Mouse (Mus musculus): ENCODE data around the gene Mms22l. TPM values are rescaled to one million over a fixed set of nuclear protein-coding genes. Genes with fewer than 3 reads are reported as not detected.

Mms22l gene
- polyA plus RNA-seq, 1 experiment from 2014 or later: 8.3 TPM

DNA sequence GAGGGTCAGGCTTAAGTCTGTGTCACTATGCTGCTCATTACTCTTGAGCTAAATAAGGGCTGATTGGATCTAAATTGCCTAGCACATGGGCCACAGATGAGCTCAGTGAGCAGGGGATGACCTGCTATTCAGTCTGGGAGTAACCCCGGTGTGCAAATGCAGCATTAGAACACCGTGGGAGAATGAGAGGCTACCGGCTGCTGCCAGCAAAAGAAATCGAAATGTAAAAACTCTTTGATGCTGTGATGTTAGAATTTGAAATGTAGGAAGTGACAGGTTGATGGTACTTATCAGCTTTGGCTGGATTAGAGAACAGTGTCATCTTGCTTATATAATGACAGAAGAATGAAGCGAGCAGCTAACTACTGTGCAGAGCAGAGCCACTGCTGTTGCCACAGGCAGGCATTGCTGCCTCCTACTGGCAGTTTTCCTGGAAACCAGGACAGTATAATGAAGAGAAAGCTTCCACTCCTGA, 48.5 kb downstream of the Mms22l start:
- 83% methylated on average over 5 of the region's 5 CpGs for WGBS (ENCODE audit: insufficient replicate concordance)
- Histone ChIP-seq H3K27ac (ENCODE audit: low read depth) (no peak overlapping the region), H3K4me1 (ENCODE audit: insufficient read depth) (0 out of 2 replicates have a peak, but pooled peaks cover 2% of the 10 kb centered on the region), H3K9ac (replicated peaks) (no peak overlapping the region), H3K9me3 (ENCODE audit: low read length) (no peaks in the 10 kb centered on the region), H3K4me3 (ENCODE audit: low read depth, low read length) (no peak overlapping the region), H3K27me3 (ENCODE audit: insufficient read depth, low read length) (no peaks in the 10 kb centered on the region), H3K36me3 (replicated peaks; ENCODE audit: insufficient read depth, low read length) (no peaks in the 10 kb centered on the region), H3K4me2 (ENCODE audit: low read depth, low read length) (no peak overlapping the region)
- TF ChIP-seq CTCF (IDR thresholded peaks at IDR 0.05; ENCODE audit: low read depth): peak; percentile 63
- TF ChIP-seq EP300 (IDR thresholded peaks at IDR 0.05; ENCODE audit: low read depth): no peak
- ATAC-seq: no peak
- no peak for DNase-seq

- H3K27me3 ChIP-seq (ENCODE audit: insufficient read depth, low read length): no peaks in the 10 kb centered on the region
- peak overlapping the region; percentile 11; the same call in 1 of the 2 replicates for H3K4me3 ChIP-seq (ENCODE audit: low read depth, low read length)
- no peak; the same call in 1 of the 2 replicates for ATAC-seq
- peak overlapping the region; percentile 54 for H3K4me2 ChIP-seq (ENCODE audit: low read depth, low read length)
- H3K9me3 ChIP-seq (ENCODE audit: low read length): no peaks in the 10 kb centered on the region
- DNase-seq: no peak
- no peak overlapping the region for H3K9ac ChIP-seq (replicated peaks)
- H3K36me3 ChIP-seq (replicated peaks; ENCODE audit: insufficient read depth, low read length): no peaks in the 10 kb centered on the region
- H3K4me1 ChIP-seq (ENCODE audit: insufficient read depth): 0 out of 2 replicates have a peak, but pooled peaks cover 4% of the 10 kb centered on the region
- no peak for TF ChIP-seq CTCF (IDR thresholded peaks at IDR 0.05; ENCODE audit: low read depth)
- no peak for TF ChIP-seq EP300 (IDR thresholded peaks at IDR 0.05; ENCODE audit: low read depth)
- 34% methylated on average over 6 of the region's 6 CpGs for WGBS (ENCODE audit: insufficient replicate concordance)
- H3K27ac ChIP-seq (ENCODE audit: low read depth): no peak overlapping the region
Observed at GRCm38 (mm10) chr4:24556116-24556820, 60.0 kb downstream of the Mms22l start.

DNA sequence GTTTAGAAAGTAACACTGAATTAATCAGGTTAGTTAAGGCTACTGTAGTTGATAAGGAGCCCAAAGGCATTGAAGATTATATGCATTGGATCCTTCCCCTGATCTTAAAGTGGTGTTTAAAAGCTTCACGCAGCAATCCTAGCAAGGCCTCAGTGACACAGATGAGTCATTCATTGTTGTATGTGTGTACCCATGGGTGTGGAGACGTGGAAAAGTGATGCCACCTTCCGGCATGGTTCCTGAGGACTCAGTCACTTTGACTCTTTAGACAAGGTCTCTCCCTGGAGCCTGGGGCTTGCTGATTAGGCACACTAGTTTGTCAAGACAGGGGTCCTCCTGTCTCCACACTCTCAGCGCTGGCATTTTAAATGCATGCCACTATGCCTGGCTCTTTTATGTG, 60.9 kb downstream of the Mms22l start:
- TF ChIP-seq CTCF (IDR thresholded peaks at IDR 0.05; ENCODE audit: low read depth) (no peak), EP300 (IDR thresholded peaks at IDR 0.05; ENCODE audit: low read depth) (no peak)
- no peak for ATAC-seq
- Histone ChIP-seq H3K9me3 (ENCODE audit: low read length) (no peaks in the 10 kb centered on the region), H3K9ac (replicated peaks) (no peak overlapping the region), H3K4me1 (ENCODE audit: insufficient read depth) (0 out of 2 replicates have a peak, but pooled peaks cover 4% of the 10 kb centered on the region), H3K4me2 (ENCODE audit: low read depth, low read length) (no peak overlapping the region), H3K4me3 (ENCODE audit: low read depth, low read length) (no peak overlapping the region), H3K36me3 (replicated peaks; ENCODE audit: insufficient read depth, low read length) (no peaks in the 10 kb centered on the region), H3K27me3 (ENCODE audit: insufficient read depth, low read length) (no peaks in the 10 kb centered on the region), H3K27ac (ENCODE audit: low read depth) (no peak overlapping the region)
- 74% methylated on average over 4 of the region's 4 CpGs for WGBS (ENCODE audit: insufficient replicate concordance)
- DNase-seq: no peak

GRCm38 (mm10) chr4:24568026-24568425, 71.8 kb downstream of the Mms22l start:
- 73% methylated on average over 6 of the region's 6 CpGs for WGBS (ENCODE audit: insufficient replicate concordance)
- Histone ChIP-seq H3K36me3 (replicated peaks; ENCODE audit: insufficient read depth, low read length) (no peaks in the 10 kb centered on the region), H3K4me3 (ENCODE audit: low read depth, low read length) (no peak overlapping the region), H3K4me2 (ENCODE audit: low read depth, low read length) (no peak overlapping the region), H3K9me3 (ENCODE audit: low read length) (no peaks in the 10 kb centered on the region), H3K9ac (replicated peaks) (no peak overlapping the region), H3K27me3 (ENCODE audit: insufficient read depth, low read length) (no peaks in the 10 kb centered on the region), H3K27ac (ENCODE audit: low read depth) (no peak overlapping the region), H3K4me1 (ENCODE audit: insufficient read depth) (no peaks in the 10 kb centered on the region)
- no peak for ATAC-seq
- no peak for DNase-seq
- TF ChIP-seq EP300 (IDR thresholded peaks at IDR 0.05; ENCODE audit: low read depth) (no peak), CTCF (IDR thresholded peaks at IDR 0.05; ENCODE audit: low read depth) (no peak)

DNA sequence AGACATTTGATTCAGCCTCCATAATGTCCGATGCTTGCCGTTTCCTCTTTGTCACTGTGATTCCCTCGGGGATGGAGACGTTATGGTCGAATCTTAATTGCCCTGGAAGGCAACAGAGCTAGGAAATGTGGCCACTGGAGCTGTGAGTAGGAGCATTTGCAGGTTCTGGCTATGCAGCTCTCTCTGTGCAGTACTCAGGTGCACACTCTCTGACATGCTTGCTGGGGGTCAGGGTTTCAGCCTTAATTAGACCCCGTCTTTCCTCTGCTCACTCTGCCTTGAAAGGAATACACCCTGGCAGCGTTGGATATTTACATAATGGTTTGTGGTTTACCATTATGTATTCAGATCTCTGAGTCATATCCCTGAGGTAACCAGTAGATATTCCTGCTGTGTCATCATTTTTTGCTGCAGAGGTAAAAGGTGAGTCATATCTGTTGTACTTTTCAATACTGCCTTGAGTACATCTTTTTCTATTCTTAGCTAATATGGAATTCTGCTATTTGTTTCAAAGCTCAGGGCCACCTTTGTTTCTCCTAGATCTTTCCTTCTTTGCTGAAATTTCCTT, 72.8 kb downstream of the Mms22l start:
- ATAC-seq (no peak), DNase-seq (no peak)
- WGBS (ENCODE audit: insufficient replicate concordance): 83% methylated on average over 7 of the region's 7 CpGs
- Histone ChIP-seq H3K4me2 (ENCODE audit: low read depth, low read length) (no peak overlapping the region), H3K4me1 (ENCODE audit: insufficient read depth) (no peaks in the 10 kb centered on the region), H3K36me3 (replicated peaks; ENCODE audit: insufficient read depth, low read length) (no peaks in the 10 kb centered on the region), H3K9ac (replicated peaks) (no peak overlapping the region), H3K9me3 (ENCODE audit: low read length) (no peaks in the 10 kb centered on the region), H3K27ac (ENCODE audit: low read depth) (no peak overlapping the region), H3K4me3 (ENCODE audit: low read depth, low read length) (no peak overlapping the region), H3K27me3 (ENCODE audit: insufficient read depth, low read length) (no peaks in the 10 kb centered on the region)
- TF ChIP-seq CTCF (IDR thresholded peaks at IDR 0.05; ENCODE audit: low read depth) (no peak), EP300 (IDR thresholded peaks at IDR 0.05; ENCODE audit: low read depth) (no peak)

DNA sequence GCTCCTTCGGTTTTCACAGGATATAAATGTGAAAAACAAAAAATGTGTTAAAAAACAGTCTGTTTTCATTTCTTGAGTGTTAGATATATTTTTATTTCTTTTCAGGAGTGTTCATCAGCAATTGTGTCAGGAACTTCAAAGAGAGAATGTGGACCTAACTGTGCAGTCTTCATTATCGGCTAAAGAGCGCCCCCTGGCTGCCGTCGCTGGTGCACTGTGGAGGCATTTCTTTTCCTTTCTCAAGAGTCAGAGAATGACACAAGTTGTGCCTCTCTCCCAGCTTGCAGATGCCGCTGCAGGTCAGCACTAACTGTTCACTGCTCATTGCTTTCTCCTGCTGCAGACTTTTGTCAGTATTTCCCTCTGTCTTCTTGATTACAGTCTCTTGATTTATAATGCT, 78.0 kb downstream of the Mms22l start:
- Histone ChIP-seq H3K9me3 (ENCODE audit: low read length) (no peaks in the 10 kb centered on the region), H3K4me3 (ENCODE audit: low read depth, low read length) (no peak overlapping the region), H3K4me1 (ENCODE audit: insufficient read depth) (no peaks in the 10 kb centered on the region), H3K36me3 (replicated peaks; ENCODE audit: insufficient read depth, low read length) (0 out of 2 replicates have a peak, but pooled peaks cover 2% of the 10 kb centered on the region), H3K4me2 (ENCODE audit: low read depth, low read length) (no peak overlapping the region), H3K27me3 (ENCODE audit: insufficient read depth, low read length) (no peaks in the 10 kb centered on the region), H3K9ac (replicated peaks) (no peak overlapping the region), H3K27ac (ENCODE audit: low read depth) (no peak overlapping the region)
- DNase-seq (peak; percentile 84), ATAC-seq (no peak)
- 25% methylated on average over 6 of the region's 6 CpGs for WGBS (ENCODE audit: insufficient replicate concordance)
- TF ChIP-seq EP300 (IDR thresholded peaks at IDR 0.05; ENCODE audit: low read depth) (no peak), CTCF (IDR thresholded peaks at IDR 0.05; ENCODE audit: low read depth) (peak; percentile 94)
